Mouse (Mus musculus) bone marrow macrophage, adult 2 months (primary cell): Measurements from ENCODE around the gene Noxa1. TPM values are rescaled to one million over a fixed set of nuclear protein-coding genes. Genes with fewer than 3 reads are reported as not detected.

Experiments used
- H3K27ac ChIP-seq: 2 replicates; pipeline ENCODE4 v1.5.1; 2012; ENCODE audit warnings: low read depth, low read length; ENCODE audit not compliant: insufficient read depth
- H3K4me1 ChIP-seq: 2 replicates; pipeline ENCODE4 v1.6.1; 2012; ENCODE audit warnings: low read length; ENCODE audit not compliant: control insufficient read depth, insufficient read depth
- H3K4me3 ChIP-seq: 2 replicates; pipeline ENCODE4 v1.5.1; 2012; ENCODE audit warnings: mild to moderate bottlenecking, low read length, moderate library complexity; ENCODE audit not compliant: insufficient read depth
- CTCF ChIP-seq: IDR thresholded peaks from 2 replicates; pipeline ENCODE4 v1.5.1; 2012; ENCODE audit warnings: low read depth, mild to moderate bottlenecking, low read length, moderate library complexity
- POLR2A ChIP-seq: IDR thresholded peaks from 2 replicates; pipeline ENCODE4 v1.6.1; 2012; ENCODE audit warnings: mild to moderate bottlenecking, low read depth, low read length, borderline replicate concordance
- polyA plus RNA-seq: library from polyadenylated mRNA; stranded (reverse); fragments of >200 nt; gene quantifications from 2 replicates; pipeline ENCODE4 v1.2.4, GENCODE M21; 2012; ENCODE audit not compliant: missing spikeins, insufficient read depth, insufficient read length

Gene Noxa1
- polyA plus RNA-seq, 1 experiment, result not detected

GRCm38 (mm10) chr2:25075506-25075905 is 19.4 kb downstream of the Noxa1 start:
- H3K4me3 ChIP-seq, result no peak overlapping the region
- TF ChIP-seq CTCF (no peak), POLR2A (no peak)
- H3K27ac ChIP-seq, result no peak overlapping the region
- no peaks in the 10 kb centered on the region for H3K4me1 ChIP-seq

- H3K4me1 ChIP-seq, result peaks cover 8% of the 10 kb centered on the region
- H3K4me3 ChIP-seq, result no peak overlapping the region
- H3K27ac ChIP-seq, result no peak overlapping the region
- TF ChIP-seq POLR2A (no peak), CTCF (no peak)
These were observed 22.6 kb downstream of the Noxa1 start for GRCm38 (mm10) chr2:25072398-25072797.

- Histone ChIP-seq H3K4me1 (peaks cover 8% of the 10 kb centered on the region), H3K4me3 (no peak overlapping the region), H3K27ac (no peak overlapping the region)
- no peak for TF ChIP-seq CTCF
- no peak for TF ChIP-seq POLR2A
These were observed 25.4 kb downstream of the Noxa1 start for GRCm38 (mm10) chr2:25069537-25069936.

- Histone ChIP-seq H3K4me3 (no peak overlapping the region), H3K27ac (no peak overlapping the region), H3K4me1 (peaks cover 8% of the 10 kb centered on the region)
- TF ChIP-seq POLR2A (no peak), CTCF (no peak)
These were observed 28.4 kb downstream of the Noxa1 start for GRCm38 (mm10) chr2:25066552-25066951.

GRCm38 (mm10) chr2:25065537-25065936 is 29.4 kb downstream of the Noxa1 start:
- peaks cover 8% of the 10 kb centered on the region for H3K4me1 ChIP-seq
- H3K27ac ChIP-seq, result no peak overlapping the region
- TF ChIP-seq POLR2A (no peak), CTCF (no peak)
- no peak overlapping the region for H3K4me3 ChIP-seq

- Histone ChIP-seq H3K4me1 (peaks cover 8% of the 10 kb centered on the region), H3K27ac (no peak overlapping the region), H3K4me3 (no peak overlapping the region)
- TF ChIP-seq POLR2A (no peak), CTCF (no peak)
These were observed 30.7 kb downstream of the Noxa1 start for GRCm38 (mm10) chr2:25064285-25064684.

- Histone ChIP-seq H3K4me3 (no peak overlapping the region), H3K4me1 (peaks cover 5% of the 10 kb centered on the region), H3K27ac (no peak overlapping the region)
- TF ChIP-seq CTCF (no peak), POLR2A (no peak)
These were observed 31.4 kb downstream of the Noxa1 start for GRCm38 (mm10) chr2:25063523-25063922.

GRCm38 (mm10) chr2:25058926-25059325 is 36.0 kb downstream of the Noxa1 start:
- Histone ChIP-seq H3K4me3 (no peak overlapping the region), H3K27ac (no peak overlapping the region), H3K4me1 (no peaks in the 10 kb centered on the region)
- TF ChIP-seq CTCF, result no peak
- no peak for TF ChIP-seq POLR2A

- H3K4me3 ChIP-seq, result no peak overlapping the region
- TF ChIP-seq CTCF, result no peak
- no peak for TF ChIP-seq POLR2A
- no peaks in the 10 kb centered on the region for H3K4me1 ChIP-seq
- no peak overlapping the region for H3K27ac ChIP-seq
These were observed 39.4 kb downstream of the Noxa1 start for GRCm38 (mm10) chr2:25055409-25056155.

GRCm38 (mm10) chr2:25055068-25055405 is 39.9 kb downstream of the Noxa1 start:
- Histone ChIP-seq H3K4me1 (no peaks in the 10 kb centered on the region), H3K27ac (no peak overlapping the region), H3K4me3 (peak overlapping the region; percentile 69)
- TF ChIP-seq CTCF (no peak), POLR2A (no peak)
